Mouse (Mus musculus) liver, adult 10 weeks (tissue): ENCODE measurements around the gene Psg23. TPM values are rescaled to one million over a fixed set of nuclear protein-coding genes. Genes with fewer than 3 reads are reported as not detected.

ENCODE experiments used
- polyA plus RNA-seq: library from polyadenylated mRNA; stranded (reverse); fragments of 350-450 nt; fragmentation: Illumina TruSeq; extraction: RNeasy Lipid Tissue Mini Kit (QIAGEN cat#74804); gene quantifications from one replicate; pipeline ENCODE4 v1.2.3, GENCODE M21; 2014; ENCODE audit warnings: low read depth, low replicate concordance

Psg23 gene
- polyA plus RNA-seq: not detected

GRCm38 (mm10) chr7:18616401-18616800 lies at the start of gene Psg23:
Gene Psg23, minus strand, starts transcription at chr7:18616501.

GRCm38 (mm10) chr7:18656625-18657024 lies 40.3 kb upstream of the Psg23 start, which contains the start of gene Psg21:
Gene Psg21, minus strand, starts transcription at chr7:18656725.

GRCm38 (mm10) chr7:18567205-18567604 lies 49.1 kb downstream of the Psg23 start, which contains the start of gene Psg27:
Gene Psg27, minus strand, starts transcription at chr7:18567305.

Other genes with a start within 250 kb of the Psg23 start
- not detected for gene Psg28, start 184.5 kb downstream of the Psg23 start, polyA plus RNA-seq
- not detected for gene Psg26, start 132.3 kb downstream of the Psg23 start, polyA plus RNA-seq
- gene Psg25, start 84.2 kb downstream of the Psg23 start, polyA plus RNA-seq: not detected
- gene Psg27, start 49.2 kb downstream of the Psg23 start, polyA plus RNA-seq: not detected
- not detected for gene Psg21, start 40.2 kb upstream of the Psg23 start, polyA plus RNA-seq
- not detected for gene Psg20, start 69.7 kb upstream of the Psg23 start, polyA plus RNA-seq
- not detected for gene Psg22, start 101.6 kb upstream of the Psg23 start, polyA plus RNA-seq
- not detected for gene Psg19, start 182.0 kb upstream of the Psg23 start, polyA plus RNA-seq
- gene Psg17, start 205.1 kb upstream of the Psg23 start, polyA plus RNA-seq: not detected
- 1.0 TPM for gene Mill2, start 223.5 kb upstream of the Psg23 start, polyA plus RNA-seq